Comparison of ENCODE assay signal across 17 mouse cellular contexts in genomic region chr11:38075171-38075732, GRCm38 (mm10).
A peak's percentile ranks its signal among the peaks of the same experiment; 100 is the strongest.
DNase-seq lines count a peak whose midpoint lies in the region; ATAC-seq and TF ChIP-seq lines count a peak whose summit lies in the region.
"Had no signal": no experiment of that assay in that cellular context is flagged by ENCODE, and none has a peak within 500 bp of the region (broad histone marks: within the 10 kb centered on the region; RNA-seq: fewer than 3 reads in every experiment).

No protein-coding gene starts in this region.

- no peaks in the 10 kb centered on the region for H3K36me3 ChIP-seq in neural tube, embryonic 13.5 days
- H3K36me3 ChIP-seq: heart, embryonic 15.5 days; limb, embryonic 10.5 days had no signal

- WGBS in neural tube, embryonic 13.5 days = 67% methylated on average over 11 of the region's 11 CpGs

- peaks cover 4% of the 10 kb centered on the region; the same call in 1 of the 2 replicates for H3K4me1 ChIP-seq in neural tube, embryonic 13.5 days (replicated peaks)
- H3K4me1 ChIP-seq: heart, embryonic 15.5 days; limb, embryonic 10.5 days had no signal

- ATAC-seq in neural tube, embryonic 13.5 days (ENCODE audit: low read depth) = no peak
- no peak for ATAC-seq in megakaryocyte-erythroid progenitor cell, adult 5-6 weeks (replicated peaks; ENCODE audit: low FRiP score, low TSS enrichment, poor library complexity, severe bottlenecking)

- H3K9me3 ChIP-seq in neural tube, embryonic 13.5 days = no peaks in the 10 kb centered on the region
- H3K9me3 ChIP-seq: heart, embryonic 15.5 days; limb, embryonic 10.5 days had no signal

- H3K4me2 ChIP-seq in neural tube, embryonic 13.5 days = peak overlapping the region; percentile 13; the same call in 1 of the 2 replicates
- H3K4me2 ChIP-seq: heart, embryonic 15.5 days had no signal

- H3K27ac ChIP-seq in layer of hippocampus, adult 2 months = 0 out of 2 replicates have a peak overlapping the region, but pooled peaks have one; percentile 1
- no peak overlapping the region for H3K27ac ChIP-seq in neural tube, embryonic 13.5 days (replicated peaks)
- H3K27ac ChIP-seq: gastrocnemius, adult 2 months; heart, embryonic 15.5 days; limb, embryonic 10.5 days had no signal

- DNase-seq in adrenal gland, postnatal 10 days = peak; percentile 3
- DNase-seq in adrenal gland, adult 2 months = no peak
- DNase-seq in layer of hippocampus, adult 2 months (ENCODE audit: low spot score in 2 of 2) = peak in 1 of 2 experiments; percentile 5
- DNase-seq in layer of hippocampus, adult 9-10 months (ENCODE audit: low spot score) = no peak
- DNase-seq in neural tube, embryonic 10.5 days (ENCODE audit: extremely low spot score, low spot score) = no peak
- DNase-seq in thymus, adult 18-20 months = no peak
- DNase-seq: adrenal gland, postnatal 36 days; cerebellum, postnatal 25 days; gastrocnemius, adult 2 months; kidney, adult 8-10 months; kidney, postnatal 36 days; lung, postnatal 14 days had no signal

- no peak overlapping the region for H3K9ac ChIP-seq in neural tube, embryonic 13.5 days
- H3K9ac ChIP-seq: heart, embryonic 15.5 days had no signal

- no peaks in the 10 kb centered on the region for H3K27me3 ChIP-seq in neural tube, embryonic 13.5 days
- H3K27me3 ChIP-seq: CH12.LX; heart, embryonic 15.5 days had no signal

- no peak for TF ChIP-seq CTCF in layer of hippocampus, adult 2 months (conservative IDR thresholded peaks at IDR 0.05)

- peak overlapping the region; percentile 3; the same call in 1 of the 2 replicates for H3K4me3 ChIP-seq in layer of hippocampus, adult 2 months
- H3K4me3 ChIP-seq in neural tube, embryonic 13.5 days = no peak overlapping the region
- H3K4me3 ChIP-seq: gastrocnemius, adult 2 months; heart, embryonic 15.5 days; limb, embryonic 10.5 days had no signal
